Mouse (Mus musculus) liver, adult 2 months (tissue): ENCODE results near the gene Prr12. TPM values are rescaled to one million over a fixed set of nuclear protein-coding genes. Genes with fewer than 3 reads are reported as not detected.
A peak's percentile ranks its signal among the peaks of the same experiment; 100 is the strongest.

Source experiments
- DNase-seq: peaks from one replicate; pipeline ENCODE4 v3.0.0-alpha.2; 2011; ENCODE audit warnings: low read depth, low spot score; ENCODE audit errors: extremely low read depth
- H3K27ac ChIP-seq: fragments of 200-500 bp; replicated peaks from 2 replicates; pipeline ENCODE4 v1.5.1; 2012; ENCODE audit warnings: low read depth, mild to moderate bottlenecking, control low read depth, inconsistent platforms, low read length; ENCODE audit not compliant: insufficient read depth
- H3K27me3 ChIP-seq: fragments of 200-500 bp; 2 replicates; pipeline ENCODE4 v1.6.1; 2012; ENCODE audit warnings: mild to moderate bottlenecking, moderate library complexity, low read length, inconsistent platforms; ENCODE audit not compliant: control insufficient read depth, insufficient read depth
- H3K36me3 ChIP-seq: fragments of 200-500 bp; 2 replicates; pipeline ENCODE4 v1.6.1; 2012; ENCODE audit warnings: low read length, inconsistent platforms; ENCODE audit not compliant: control insufficient read depth, insufficient read depth
- H3K4me1 ChIP-seq: fragments of 200-500 bp; 2 replicates; pipeline ENCODE4 v1.6.1; 2011; ENCODE audit warnings: low read length; ENCODE audit not compliant: control insufficient read depth, insufficient read depth
- H3K4me3 ChIP-seq: fragments of 200-500 bp; 2 replicates; pipeline ENCODE4 v1.5.1; 2011; ENCODE audit warnings: low read depth, mild to moderate bottlenecking, control low read depth, low read length, moderate library complexity; ENCODE audit not compliant: insufficient read depth
- H3K79me2 ChIP-seq: fragments of 200-500 bp; 2 replicates; pipeline ENCODE4 v1.6.1; 2012; ENCODE audit warnings: inconsistent platforms, mild to moderate bottlenecking, low read length, moderate library complexity; ENCODE audit not compliant: control insufficient read depth, insufficient read depth
- H3K9ac ChIP-seq: fragments of 200-500 bp; 2 replicates; pipeline ENCODE4 v1.6.1; 2012; ENCODE audit warnings: low read depth, mild to moderate bottlenecking, control low read depth, inconsistent platforms, low read length
- CTCF ChIP-seq: fragments of 200-500 bp; IDR thresholded peaks from 2 replicates; pipeline ENCODE4 v1.5.1; 2011; ENCODE audit warnings: low read depth, low read length, control low read depth
- POLR2A ChIP-seq: fragments of 200-500 bp; IDR thresholded peaks from 2 replicates; pipeline ENCODE4 v1.6.1; 2011; ENCODE audit warnings: low read length, control low read depth; ENCODE audit not compliant: insufficient read depth; ENCODE audit errors: extremely low read depth
- WGBS: fragments of 180-500 bp; shearing (Covaris S2); methylation state at CpG from one replicate; pipeline ENCODE4 v1.1.7; 2018; 5-methylcytosine and 5-hydroxymethylcytosine counted together
- polyA plus RNA-seq: library from polyadenylated mRNA; depleted of rRNA; stranded (reverse); fragments of >200 nt; gene quantifications from 2 replicates; pipeline ENCODE4 v1.2.3, GENCODE M21; 2012
- total RNA-seq: library from RNA; depleted of rRNA; stranded (reverse); fragments of >200 nt; gene quantifications from 2 replicates; pipeline ENCODE4 v1.2.3, GENCODE M21; 2014

The Prr12 gene
- total and polyA plus RNA-seq, 2 experiments: 1.2 to 3.7 TPM

DNA sequence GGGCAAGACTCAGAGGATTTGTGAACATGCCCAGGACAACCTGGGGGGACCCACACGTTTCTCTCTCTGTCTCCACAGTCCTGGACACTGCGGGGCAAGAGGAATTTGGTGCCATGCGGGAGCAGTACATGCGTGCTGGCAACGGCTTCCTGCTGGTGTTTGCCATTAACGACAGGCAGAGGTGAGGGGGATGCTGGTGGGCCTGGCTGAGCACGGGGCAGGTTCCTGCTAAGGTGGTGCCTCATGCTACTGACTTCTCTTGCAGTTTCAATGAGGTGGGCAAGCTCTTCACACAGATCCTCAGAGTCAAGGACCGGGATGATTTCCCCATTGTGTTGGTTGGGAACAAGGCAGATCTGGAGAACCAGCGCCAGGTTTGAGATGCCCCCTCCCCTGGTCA, 32.5 kb downstream of the Prr12 start:
- TF ChIP-seq CTCF (no peak), POLR2A (no peak)

DNA sequence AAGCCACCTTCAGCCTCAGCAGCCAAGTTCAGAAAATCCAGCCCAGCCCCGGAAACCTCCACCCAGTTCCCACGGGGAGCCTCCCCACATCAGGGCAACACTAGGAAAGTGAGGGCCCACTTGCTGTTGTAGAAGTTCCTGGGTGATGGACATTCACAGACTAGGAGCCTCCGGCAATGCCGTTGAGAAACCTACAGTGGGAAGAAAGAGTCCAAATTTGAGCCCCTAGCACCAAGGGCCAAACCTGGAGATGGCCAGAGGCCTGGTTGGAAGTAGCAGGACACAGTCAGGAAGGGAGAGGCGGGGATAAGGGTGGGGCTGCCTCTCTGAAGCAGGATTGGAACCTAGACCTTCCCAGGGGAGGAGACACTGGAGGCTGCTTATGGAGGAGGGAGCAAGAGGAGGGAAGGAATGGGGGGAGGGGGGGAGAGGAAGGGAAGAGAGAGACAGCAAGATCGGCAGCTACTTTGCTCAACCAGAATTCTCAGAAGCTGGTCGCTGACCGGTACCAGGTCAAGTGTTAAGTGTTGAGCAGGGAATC, 33.6 kb downstream of the Prr12 start:
- Histone ChIP-seq H3K4me3 (peak overlapping the region; percentile 44), H3K9ac (peak overlapping the region; percentile 48; the same call in 1 of the 2 replicates)

More for the DNA sequence above, 32.5 kb downstream of the Prr12 start:
- 90% methylated on average over 9 of the region's 9 CpGs for WGBS
- Histone ChIP-seq H3K27me3 (no peaks in the 10 kb centered on the region), H3K4me3 (no peak overlapping the region), H3K4me1 (peaks cover 4% of the 10 kb centered on the region; the same call in 1 of the 2 replicates), H3K36me3 (no peaks in the 10 kb centered on the region), H3K27ac (no peak overlapping the region), H3K9ac (no peak overlapping the region), H3K79me2 (peaks cover 6% of the 10 kb centered on the region; the same call in 1 of the 2 replicates)
- DNase-seq: no peak

GRCm38 (mm10) chr7:45017242-45018061, 35.2 kb downstream of the Prr12 start, which contains the start of gene Rras:
Gene Rras, plus strand, starts transcription at chr7:45017961.
- no peaks in the 10 kb centered on the region for H3K27me3 ChIP-seq
- H3K4me1 ChIP-seq: 0 out of 2 replicates have a peak, but pooled peaks cover 5% of the 10 kb centered on the region
- peaks cover 1% of the 10 kb centered on the region; the same call in 1 of the 2 replicates for H3K36me3 ChIP-seq
- peak within 1 kb of the TSS; percentile 85 for H3K9ac ChIP-seq
- H3K79me2 ChIP-seq: peaks cover 12% of the 10 kb centered on the region; the same call in 1 of the 2 replicates
- TF ChIP-seq CTCF (no peak), POLR2A (peak; percentile 42; the same call in 1 of the 2 replicates)
- peak; percentile 100 for DNase-seq
- under 1% methylated on average over 35 of the region's 36 CpGs for WGBS
- H3K27ac ChIP-seq: peak within 1 kb of the TSS; percentile 92
- H3K4me3 ChIP-seq: peak within 1 kb of the TSS; percentile 65

More for the DNA sequence above, 33.6 kb downstream of the Prr12 start:
- no peak for TF ChIP-seq CTCF
- peak overlapping the region; percentile 67 for H3K27ac ChIP-seq
- WGBS: 56% methylated on average over 8 of the region's 8 CpGs
- H3K79me2 ChIP-seq: peaks cover 6% of the 10 kb centered on the region; the same call in 1 of the 2 replicates
- no peaks in the 10 kb centered on the region for H3K36me3 ChIP-seq
- H3K27me3 ChIP-seq: no peaks in the 10 kb centered on the region
- H3K4me1 ChIP-seq: 0 out of 2 replicates have a peak, but pooled peaks cover 3% of the 10 kb centered on the region
- DNase-seq: peak; percentile 53

DNA sequence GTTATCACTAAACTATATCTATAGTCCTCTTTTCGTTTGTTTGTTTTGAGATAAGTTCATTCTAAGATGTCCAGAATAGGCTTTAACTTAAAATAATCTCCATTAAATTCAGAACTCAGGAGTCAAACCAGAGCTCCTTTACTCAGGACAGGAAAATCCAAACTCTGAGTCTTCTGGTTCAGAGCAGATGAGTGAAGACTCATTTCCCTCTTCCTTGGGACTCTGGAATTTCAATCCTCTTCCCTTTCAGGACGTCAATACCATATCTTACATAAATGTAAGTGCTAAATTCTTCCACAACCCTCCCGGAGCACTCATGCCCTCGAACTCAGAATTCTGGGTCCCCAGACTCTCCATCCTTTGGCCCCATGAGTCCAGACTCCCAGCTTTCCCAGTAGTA, 35.9 kb downstream of the Prr12 start:
- H3K27ac ChIP-seq: peak overlapping the region; percentile 92
- TF ChIP-seq POLR2A (no peak), CTCF (no peak)
- peak; percentile 35 for DNase-seq
- H3K9ac ChIP-seq: peak overlapping the region; percentile 56
- H3K79me2 ChIP-seq: peaks cover 18% of the 10 kb centered on the region; the same call in 1 of the 2 replicates
- WGBS: 2% methylated on average over 4 of the region's 4 CpGs
- H3K36me3 ChIP-seq: peaks cover 7% of the 10 kb centered on the region; the same call in 1 of the 2 replicates
- no peaks in the 10 kb centered on the region for H3K27me3 ChIP-seq
- peak overlapping the region; percentile 58 for H3K4me3 ChIP-seq
- 0 out of 2 replicates have a peak, but pooled peaks cover 5% of the 10 kb centered on the region for H3K4me1 ChIP-seq

GRCm38 (mm10) chr7:45015957-45016612, 36.6 kb downstream of the Prr12 start, which contains the start of gene Scaf1:
Gene Scaf1, minus strand, starts transcription at chr7:45016363.
- Histone ChIP-seq H3K27me3 (no peaks in the 10 kb centered on the region), H3K79me2 (peaks cover 18% of the 10 kb centered on the region; the same call in 1 of the 2 replicates), H3K4me1 (0 out of 2 replicates have a peak, but pooled peaks cover 5% of the 10 kb centered on the region), H3K9ac (peak within 1 kb of the TSS; percentile 87), H3K36me3 (peaks cover 9% of the 10 kb centered on the region), H3K27ac (peak within 1 kb of the TSS; percentile 92), H3K4me3 (peak within 1 kb of the TSS; percentile 82)
- TF ChIP-seq CTCF (no peak), POLR2A (peak; percentile 29; the same call in 1 of the 2 replicates)
- WGBS: 1% methylated on average over 69 of the region's 69 CpGs
- peak; percentile 97 for DNase-seq
